11 mouse cellular contexts compared by ENCODE assay signal in the genomic region with DNA sequence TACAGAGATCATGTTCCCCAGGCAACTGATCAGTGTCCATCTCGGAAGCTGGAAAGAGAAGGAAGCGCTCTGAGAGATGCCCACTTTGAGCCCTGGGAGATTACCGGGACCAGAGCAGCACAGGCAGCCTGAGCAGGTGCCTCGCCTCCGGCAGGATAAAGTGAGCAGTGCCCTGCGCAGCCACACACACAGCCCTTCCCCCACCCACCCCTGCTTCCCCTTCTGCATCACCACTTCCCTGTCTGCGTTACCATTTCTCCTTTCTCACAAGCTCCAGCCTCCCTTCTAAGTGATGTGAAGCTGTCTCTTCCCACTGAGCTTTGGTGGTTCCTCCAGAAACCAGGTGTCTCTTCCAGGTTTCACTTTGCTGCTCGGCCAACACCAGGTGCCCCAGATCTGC. TPM values are rescaled to one million over a fixed set of nuclear protein-coding genes. Genes with fewer than 3 reads are reported as not detected.
DNase-seq lines count a peak whose midpoint lies in the region; ATAC-seq lines count a peak whose summit lies in the region.
"Had no signal": no experiment of that assay in that cellular context is flagged by ENCODE, and none has a peak within 500 bp of the region (broad histone marks: within the 10 kb centered on the region; RNA-seq: fewer than 3 reads in every experiment).

No protein-coding gene starts in this region.

- peak overlapping the region; percentile 23; the same call in 1 of the 2 replicates for H3K4me2 ChIP-seq in heart, embryonic 12.5 days
- H3K4me2 ChIP-seq in midbrain, embryonic 14.5 days (ENCODE audit: low read length), result no peak overlapping the region
- no peak overlapping the region for H3K4me2 ChIP-seq in intestine, embryonic 15.5 days (replicated peaks)

- no peaks in the 10 kb centered on the region for H3K27me3 ChIP-seq in heart, embryonic 12.5 days (replicated peaks)
- H3K27me3 ChIP-seq in midbrain, embryonic 14.5 days (ENCODE audit: control insufficient read depth, insufficient read depth, low read length), result no peaks in the 10 kb centered on the region
- H3K27me3 ChIP-seq in midbrain, embryonic 10.5 days (ENCODE audit: low read depth, poor library complexity, severe bottlenecking), result no peaks in the 10 kb centered on the region
- no peaks in the 10 kb centered on the region for H3K27me3 ChIP-seq in intestine, embryonic 15.5 days (replicated peaks)

- H3K27ac ChIP-seq in heart, embryonic 12.5 days (ENCODE audit: poor library complexity, severe bottlenecking), result peak overlapping the region; percentile 10; the same call in 1 of the 2 replicates
- H3K27ac ChIP-seq in midbrain, embryonic 14.5 days (replicated peaks; ENCODE audit: low read depth, low read length), result no peak overlapping the region; the same call in 1 of the 2 replicates
- no peak overlapping the region for H3K27ac ChIP-seq in midbrain, embryonic 10.5 days (replicated peaks)
- 0 out of 2 replicates have a peak overlapping the region, but pooled peaks have one; percentile 51 for H3K27ac ChIP-seq in intestine, embryonic 15.5 days

- DNase-seq in heart, postnatal 25 days (ENCODE audit: low spot score), result no peak
- peak; percentile 30 for DNase-seq in midbrain, embryonic 14.5 days
- DNase-seq in midbrain, embryonic 10.5 days (ENCODE audit: low spot score), result no peak
- no peak for DNase-seq in layer of hippocampus, adult 11-12 months (ENCODE audit: low spot score)
- DNase-seq in layer of hippocampus, adult 9-11 months, result no peak
- DNase-seq: cerebellum, postnatal 25 days; right cerebral cortex, postnatal 4 days had no signal

- H3K4me1 ChIP-seq in heart, embryonic 12.5 days (replicated peaks), result peaks cover 12% of the 10 kb centered on the region
- no peaks in the 10 kb centered on the region for H3K4me1 ChIP-seq in midbrain, embryonic 14.5 days (ENCODE audit: control insufficient read depth, insufficient read depth, low read length)
- peaks cover 15% of the 10 kb centered on the region for H3K4me1 ChIP-seq in midbrain, embryonic 10.5 days
- peaks cover 10% of the 10 kb centered on the region for H3K4me1 ChIP-seq in intestine, embryonic 15.5 days (replicated peaks)

- ATAC-seq in heart, embryonic 12.5 days (ENCODE audit: insufficient number of reproducible peaks, low FRiP score), result no peak
- ATAC-seq in midbrain, embryonic 14.5 days (ENCODE audit: low FRiP score, low TSS enrichment), result no peak
- no peak for ATAC-seq in intestine, embryonic 15.5 days
- ATAC-seq in neutrophil, adult 5-6 weeks (ENCODE audit: extremely low read depth, insufficient number of reproducible peaks, low FRiP score, poor library complexity, severe bottlenecking), result peak; percentile 77

- no peak overlapping the region for H3K9ac ChIP-seq in heart, embryonic 12.5 days
- no peak overlapping the region for H3K9ac ChIP-seq in midbrain, embryonic 14.5 days (replicated peaks; ENCODE audit: low read length)
- H3K9ac ChIP-seq in intestine, embryonic 15.5 days, result no peak overlapping the region

- 32% methylated on average over 8 of the region's 8 CpGs for WGBS in heart, embryonic 12.5 days
- WGBS in midbrain, embryonic 14.5 days, result 29% methylated on average over 8 of the region's 8 CpGs
- 43% methylated on average over 8 of the region's 8 CpGs for WGBS in midbrain, embryonic 10.5 days
- 54% methylated on average over 8 of the region's 8 CpGs for whole genome bisulfite sequencing in intestine, embryonic 15.5 days

- H3K36me3 ChIP-seq in heart, embryonic 12.5 days, result no peaks in the 10 kb centered on the region
- H3K36me3 ChIP-seq in midbrain, embryonic 14.5 days (ENCODE audit: control insufficient read depth, insufficient read depth, low read length), result no peaks in the 10 kb centered on the region
- no peaks in the 10 kb centered on the region for H3K36me3 ChIP-seq in midbrain, embryonic 10.5 days
- no peaks in the 10 kb centered on the region for H3K36me3 ChIP-seq in intestine, embryonic 15.5 days
- H3K36me3 ChIP-seq: G1E had no signal

- H3K9me3 ChIP-seq in heart, embryonic 12.5 days (replicated peaks), result no peaks in the 10 kb centered on the region
- peaks cover 2% of the 10 kb centered on the region; the same call in 1 of the 2 replicates for H3K9me3 ChIP-seq in midbrain, embryonic 14.5 days (ENCODE audit: control insufficient read depth, low read length)
- H3K9me3 ChIP-seq in midbrain, embryonic 10.5 days (replicated peaks), result no peaks in the 10 kb centered on the region
- no peaks in the 10 kb centered on the region for H3K9me3 ChIP-seq in intestine, embryonic 15.5 days
- H3K9me3 ChIP-seq: G1E had no signal

- intact Hi-C loops in heart, postnatal 25 days (cut with DNase I), result no loop called here

- H3K4me3 ChIP-seq in heart, embryonic 12.5 days, result no peak overlapping the region
- H3K4me3 ChIP-seq in midbrain, embryonic 14.5 days (replicated peaks; ENCODE audit: low read depth, low read length), result no peak overlapping the region
- H3K4me3 ChIP-seq in midbrain, embryonic 10.5 days, result no peak overlapping the region
- no peak overlapping the region for H3K4me3 ChIP-seq in intestine, embryonic 15.5 days (replicated peaks)

RNA-seq across cellular contexts. Expression of a gene that starts 2.9 kb away (rescaled TPM):
- polyA plus RNA-seq in heart, embryonic 12.5 days (2016; fragmentation: Nextera tagmentation; extraction: Ambion mirVana), result 5.7 and 6.5 TPM in 2 replicates
- 10 to 100 TPM; 35.3 to 47.2 TPM for total RNA-seq in heart, postnatal 25 days (2021)
- 9.9 and 10.3 TPM in 2 replicates for polyA plus RNA-seq in midbrain, embryonic 14.5 days (2014; fragmentation: Nextera tagmentation; extraction: Ambion mirVana)
- 8.7 and 10.0 TPM in 2 replicates for polyA plus RNA-seq in midbrain, embryonic 10.5 days (2016; fragmentation: Nextera tagmentation; extraction: Ambion mirVana)
- polyA plus RNA-seq in intestine, embryonic 15.5 days (2015; fragmentation: Nextera tagmentation; extraction: Ambion mirVana), result 2.9 and 5.8 TPM in 2 replicates
- total RNA-seq in neutrophil, adult 5-6 weeks (2017), result 0.58 and 1.2 TPM in 2 replicates

RNA-seq across cellular contexts. Expression of a gene that starts 28.4 kb away (rescaled TPM):
- 4.4 and 4.6 TPM in 2 replicates for polyA plus RNA-seq in heart, embryonic 12.5 days (2016; fragmentation: Nextera tagmentation; extraction: Ambion mirVana)
- 1 to 10 TPM; 4.1 to 4.2 TPM for total RNA-seq in heart, postnatal 25 days (2021)
- 2.3 and 4.3 TPM in 2 replicates for polyA plus RNA-seq in midbrain, embryonic 14.5 days (2014; fragmentation: Nextera tagmentation; extraction: Ambion mirVana)
- polyA plus RNA-seq in midbrain, embryonic 10.5 days (2016; fragmentation: Nextera tagmentation; extraction: Ambion mirVana), result 5.3 and 6.6 TPM in 2 replicates
- 10.1 TPM in 2 replicates for polyA plus RNA-seq in intestine, embryonic 15.5 days (2015; fragmentation: Nextera tagmentation; extraction: Ambion mirVana)
- 188 and 218 TPM in 2 replicates for total RNA-seq in neutrophil, adult 5-6 weeks (2017)

RNA-seq across cellular contexts. Expression of a gene that starts 29.9 kb away (rescaled TPM):
- 13.0 and 13.2 TPM in 2 replicates for polyA plus RNA-seq in heart, embryonic 12.5 days (2016; fragmentation: Nextera tagmentation; extraction: Ambion mirVana)
- total RNA-seq in heart, postnatal 25 days (2021), result 10 to 100 TPM; 17.6 to 17.8 TPM
- 12.8 and 13.5 TPM in 2 replicates for polyA plus RNA-seq in midbrain, embryonic 14.5 days (2014; fragmentation: Nextera tagmentation; extraction: Ambion mirVana)
- polyA plus RNA-seq in midbrain, embryonic 10.5 days (2016; fragmentation: Nextera tagmentation; extraction: Ambion mirVana), result 17.5 and 17.7 TPM in 2 replicates
- polyA plus RNA-seq in intestine, embryonic 15.5 days (2015; fragmentation: Nextera tagmentation; extraction: Ambion mirVana), result 8.0 and 8.8 TPM in 2 replicates
- 89.6 and 100 TPM in 2 replicates for total RNA-seq in neutrophil, adult 5-6 weeks (2017)

RNA-seq across cellular contexts. Expression of a gene that starts 36.5 kb away (rescaled TPM):
- 3.8 TPM in 2 replicates for polyA plus RNA-seq in heart, embryonic 12.5 days (2016; fragmentation: Nextera tagmentation; extraction: Ambion mirVana)
- under 1 TPM in 1 of 2 experiments, not detected in 1; 0.56 TPM for total RNA-seq in heart, postnatal 25 days (2021)
- 1.2 and 1.4 TPM in 2 replicates for polyA plus RNA-seq in midbrain, embryonic 14.5 days (2014; fragmentation: Nextera tagmentation; extraction: Ambion mirVana)
- polyA plus RNA-seq in midbrain, embryonic 10.5 days (2016; fragmentation: Nextera tagmentation; extraction: Ambion mirVana), result 3.1 and 3.2 TPM in 2 replicates
- 2.7 and 3.0 TPM in 2 replicates for polyA plus RNA-seq in intestine, embryonic 15.5 days (2015; fragmentation: Nextera tagmentation; extraction: Ambion mirVana)
- total RNA-seq in neutrophil, adult 5-6 weeks (2017), result 15.7 and 19.8 TPM in 2 replicates

RNA-seq across cellular contexts. Expression of a gene that starts 42.3 kb away (rescaled TPM):
- 123 and 126 TPM in 2 replicates for polyA plus RNA-seq in heart, embryonic 12.5 days (2016; fragmentation: Nextera tagmentation; extraction: Ambion mirVana)
- total RNA-seq in heart, postnatal 25 days (2021), result 10 to 100 TPM; 34.9 to 35.0 TPM
- polyA plus RNA-seq in midbrain, embryonic 14.5 days (2014; fragmentation: Nextera tagmentation; extraction: Ambion mirVana), result 223 and 269 TPM in 2 replicates
- 202 and 233 TPM in 2 replicates for polyA plus RNA-seq in midbrain, embryonic 10.5 days (2016; fragmentation: Nextera tagmentation; extraction: Ambion mirVana)
- 165 and 174 TPM in 2 replicates for polyA plus RNA-seq in intestine, embryonic 15.5 days (2015; fragmentation: Nextera tagmentation; extraction: Ambion mirVana)
- 15.9 and 17.6 TPM in 2 replicates for total RNA-seq in neutrophil, adult 5-6 weeks (2017)

Comparison
In these comparisons a context has a peak if more than half of its experiments do, and no peak if none do; other contexts are left out.
1. H3K27ac ChIP-seq: peak in heart, embryonic 12.5 days (single experiment) and intestine, embryonic 15.5 days (single experiment); none in midbrain, embryonic 14.5 days (single experiment) and midbrain, embryonic 10.5 days (single experiment).